Mouse (Mus musculus) heart, postnatal 36 days (tissue): ENCODE data around the gene Oxct1. TPM values are rescaled to one million over a fixed set of nuclear protein-coding genes. Genes with fewer than 3 reads are reported as not detected.
A peak's percentile ranks its signal among the peaks of the same experiment; 100 is the strongest.

Experiments used
- DNase-seq, 2 experiments: peaks; one replicate each; pipeline ENCODE4 v3.0.0; 2021 to 2022
- intact Hi-C: fragments of 180-260 bp; cut with DNase I; formaldehyde crosslinking; loops from one replicate; pipeline ENCODE4 v1.15.1; 2025
- total RNA-seq, 2 experiments: library from RNA; stranded (reverse); gene quantifications; 2 replicates each; pipeline ENCODE4 v1.2.3; 2021

Oxct1 gene
- total RNA-seq = 1,000 to 10,000 TPM; 1,296 to 1,437 TPM

- DNase-seq = peak; percentile 81 to 89
- intact Hi-C loops = loop anchor here (1.0 to 10.0 kb wide), 3 partner anchors 31 to 592 kb away; partner anchors contain the start of gene AW549877
Observed at GRCm38 (mm10) chr15:4026231-4026773, at the start of gene Oxct1. TSS of gene Oxct1 (plus strand) at chr15:4026383.

GRCm38 (mm10) chr15:3978279-3978678, 47.9 kb upstream of the Oxct1 start:
- no peak for DNase-seq
- intact Hi-C loops = no loop called here

DNA sequence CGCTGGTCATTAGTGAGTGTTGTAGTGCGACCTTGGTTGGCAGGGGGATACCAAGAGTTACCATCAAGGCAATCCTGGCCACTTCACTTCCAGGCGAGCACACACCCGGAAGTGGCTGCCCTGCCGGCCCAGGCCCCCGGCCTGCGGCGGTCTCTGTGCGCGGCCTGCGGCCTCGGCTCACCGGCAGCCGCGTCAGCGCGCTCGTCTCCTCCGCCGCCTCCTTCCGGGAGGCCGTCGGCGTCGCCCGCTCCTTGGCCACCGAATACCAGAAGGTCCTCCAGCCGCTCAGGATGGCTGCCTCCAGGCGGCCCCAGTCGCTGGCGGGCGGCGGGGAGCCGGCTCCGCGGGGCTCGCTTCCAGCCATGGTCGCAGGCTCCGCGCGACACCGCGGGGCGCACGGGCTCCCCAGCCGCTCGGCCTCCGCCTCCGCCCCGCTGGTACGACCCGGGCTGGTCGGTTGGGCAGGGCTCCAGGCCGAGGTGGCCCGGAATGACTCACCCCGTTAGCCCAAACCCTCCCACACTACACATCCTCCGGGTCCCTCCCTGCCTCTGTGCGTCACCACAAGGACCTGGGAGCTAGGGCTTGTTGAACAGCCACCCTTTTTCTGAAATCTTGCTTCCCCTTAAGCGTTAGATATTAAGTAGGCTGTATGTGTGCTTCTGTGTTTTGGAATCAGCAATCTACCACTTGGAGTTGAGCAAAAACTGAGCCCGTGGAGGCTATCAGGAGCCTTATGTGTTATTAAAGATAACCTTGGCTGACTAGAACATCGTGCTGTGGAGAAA, 46.9 kb upstream of the Oxct1 start, which contains the start of gene Fbxo4:
Gene Fbxo4, minus strand, starts transcription at position 513 of the 788 bp plus-strand sequence.
- intact Hi-C loops = loop anchor here (1.0 kb wide), 2 partner anchors 16 to 48 kb away; partner anchors contain the start of gene AW549877
- peak; percentile 85 to 90 for DNase-seq

- no peak for DNase-seq
- intact Hi-C loops = loop anchor here (1.0 kb wide), 2 partner anchors 15 to 47 kb away; partner anchors contain the start of gene AW549877
Observed at GRCm38 (mm10) chr15:3979871-3980270, 46.3 kb upstream of the Oxct1 start.

GRCm38 (mm10) chr15:3982732-3983131, 43.5 kb upstream of the Oxct1 start:
- intact Hi-C loops = no loop called here
- no peak for DNase-seq

DNA sequence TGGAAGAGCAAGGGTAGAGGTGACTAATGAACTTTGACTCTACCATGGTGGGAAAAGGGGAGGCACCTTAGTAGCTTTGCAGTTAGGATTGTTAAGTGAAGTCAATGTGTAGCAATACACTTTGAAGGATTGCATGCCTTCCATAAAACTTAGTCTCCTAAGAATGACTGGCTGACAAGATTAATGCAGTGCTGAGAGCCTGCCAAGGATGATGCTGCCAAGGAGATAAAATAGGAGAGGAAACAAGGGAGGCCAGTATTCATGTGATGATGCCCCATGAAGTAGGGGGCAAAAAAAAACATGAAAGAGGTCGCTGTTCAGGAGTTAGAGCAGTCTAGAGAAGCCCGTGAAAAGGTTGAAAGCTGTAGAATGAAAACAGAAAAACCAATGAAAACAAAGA, 41.3 kb upstream of the Oxct1 start:
- intact Hi-C loops = no loop called here
- DNase-seq = no peak

DNA sequence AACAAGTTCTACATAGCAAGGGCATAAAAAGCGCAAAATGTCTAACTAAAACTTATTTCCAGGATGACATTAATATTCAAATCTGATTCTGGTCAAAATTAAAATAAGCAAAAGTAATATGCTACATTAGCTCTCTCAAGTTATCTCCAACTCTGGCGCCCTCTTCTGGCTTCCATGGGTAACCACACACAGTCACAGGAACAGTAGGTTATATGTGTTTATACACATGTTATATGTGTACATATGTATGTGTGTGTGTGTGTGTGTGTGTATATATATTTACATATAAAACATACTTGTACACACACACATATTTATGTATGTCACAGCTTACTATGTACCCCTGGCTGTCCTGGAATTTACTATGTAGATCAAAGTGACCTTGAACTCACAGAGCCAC, 38.2 kb upstream of the Oxct1 start:
- intact Hi-C loops = no loop called here
- peak; percentile 22 to 43 for DNase-seq

DNA sequence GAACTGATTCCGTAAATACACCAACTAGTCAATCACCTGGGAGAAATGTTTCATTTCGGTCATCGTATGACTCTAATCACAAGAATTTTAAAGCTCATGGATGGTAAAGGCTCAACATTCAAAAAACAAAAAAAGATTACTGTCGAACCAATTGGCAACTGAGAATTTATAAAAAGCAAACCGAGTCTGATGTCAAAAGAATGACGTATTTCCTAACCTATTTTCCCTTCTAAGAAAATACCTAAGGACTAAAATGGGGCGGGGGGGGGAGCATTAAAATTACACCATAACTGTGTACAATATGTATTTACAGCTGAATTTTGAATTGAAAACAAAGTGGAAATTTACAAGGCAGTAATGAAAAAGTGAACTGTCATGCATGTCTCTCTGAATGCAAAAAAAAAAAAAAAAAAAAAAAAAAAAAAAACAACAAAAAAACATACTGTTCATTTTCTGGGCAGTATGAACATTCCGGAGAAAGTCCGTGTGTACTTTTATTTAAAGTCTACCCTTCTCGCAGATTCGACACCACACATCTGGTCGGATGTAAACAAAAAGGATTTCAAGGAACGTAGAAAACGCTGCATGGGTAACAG, 31.2 kb upstream of the Oxct1 start:
- DNase-seq = no peak
- intact Hi-C loops = loop anchor here (1.0 to 10.0 kb wide), 4 partner anchors 16 to 560 kb away; partner anchors contain the start of genes Fbxo4 and Oxct1

GRCm38 (mm10) chr15:3995448-3996266, 30.5 kb upstream of the Oxct1 start, which contains the start of gene AW549877:
TSS of gene AW549877 (minus strand) at chr15:3995744.
- intact Hi-C loops = loop anchor here (1.0 to 10.0 kb wide), 4 partner anchors 16 to 561 kb away; partner anchors contain the start of genes Fbxo4 and Oxct1
- DNase-seq = peak; percentile 98 to 99

- intact Hi-C loops = loop anchor here (5.0 to 10.0 kb wide), 2 partner anchors 46 to 562 kb away; no protein-coding TSS in a partner anchor
- no peak for DNase-seq
Observed at GRCm38 (mm10) chr15:3996267-3997010, 29.7 kb upstream of the Oxct1 start.

- intact Hi-C loops = loop anchor here (5.0 to 10.0 kb wide), 2 partner anchors 43 to 564 kb away; no protein-coding TSS in a partner anchor
- no peak for DNase-seq
Observed at GRCm38 (mm10) chr15:3999144-3999543, 27.0 kb upstream of the Oxct1 start.

DNA sequence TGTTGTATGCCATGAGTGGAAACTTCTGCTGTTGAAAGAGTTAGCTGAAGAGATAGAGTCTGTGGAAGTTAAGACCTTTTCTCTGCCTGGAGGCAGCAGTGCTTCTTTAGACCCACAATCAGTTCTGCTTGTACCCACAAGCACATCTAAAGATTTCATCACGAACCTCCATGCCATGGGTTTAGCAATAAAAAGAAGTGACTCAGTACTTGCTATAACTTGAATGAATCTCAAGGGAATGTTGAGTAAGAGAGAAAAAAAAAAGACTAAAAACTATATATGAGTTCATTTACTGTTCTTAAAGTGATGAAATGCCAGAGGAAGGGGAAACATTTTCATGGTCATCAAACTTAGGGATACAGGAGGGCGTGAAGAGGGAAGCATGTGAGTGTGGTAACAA, 25.6 kb upstream of the Oxct1 start:
- intact Hi-C loops = no loop called here
- DNase-seq = no peak

- DNase-seq = no peak
- intact Hi-C loops = no loop called here
Observed at GRCm38 (mm10) chr15:4013873-4014272, 12.3 kb upstream of the Oxct1 start.

GRCm38 (mm10) chr15:4020711-4021110, 5.5 kb upstream of the Oxct1 start:
- intact Hi-C loops = loop anchor here (10.0 kb wide), 1 partner anchor 586 kb away; no protein-coding TSS in a partner anchor
- no peak for DNase-seq

DNA sequence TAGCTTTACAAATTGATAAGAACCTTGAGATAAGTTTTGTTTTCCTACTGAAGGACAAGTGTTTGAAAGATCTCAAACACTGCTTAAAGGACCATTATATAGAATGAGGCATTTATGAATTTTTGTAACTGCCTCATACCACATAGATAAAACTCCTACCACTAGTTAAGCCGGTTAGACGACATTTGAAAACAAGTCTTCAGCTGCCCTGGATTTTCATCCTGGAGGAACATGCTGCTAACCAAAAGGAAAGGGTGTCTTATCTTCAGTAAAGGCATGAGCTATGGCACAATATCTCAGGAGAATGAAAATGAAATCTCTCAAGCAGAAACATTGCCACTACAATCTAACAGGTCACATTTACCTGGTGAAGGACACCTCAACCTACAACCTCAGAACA, 2.4 kb upstream of the Oxct1 start:
- intact Hi-C loops = loop anchor here (10.0 kb wide), 1 partner anchor 589 kb away; no protein-coding TSS in a partner anchor

DNA sequence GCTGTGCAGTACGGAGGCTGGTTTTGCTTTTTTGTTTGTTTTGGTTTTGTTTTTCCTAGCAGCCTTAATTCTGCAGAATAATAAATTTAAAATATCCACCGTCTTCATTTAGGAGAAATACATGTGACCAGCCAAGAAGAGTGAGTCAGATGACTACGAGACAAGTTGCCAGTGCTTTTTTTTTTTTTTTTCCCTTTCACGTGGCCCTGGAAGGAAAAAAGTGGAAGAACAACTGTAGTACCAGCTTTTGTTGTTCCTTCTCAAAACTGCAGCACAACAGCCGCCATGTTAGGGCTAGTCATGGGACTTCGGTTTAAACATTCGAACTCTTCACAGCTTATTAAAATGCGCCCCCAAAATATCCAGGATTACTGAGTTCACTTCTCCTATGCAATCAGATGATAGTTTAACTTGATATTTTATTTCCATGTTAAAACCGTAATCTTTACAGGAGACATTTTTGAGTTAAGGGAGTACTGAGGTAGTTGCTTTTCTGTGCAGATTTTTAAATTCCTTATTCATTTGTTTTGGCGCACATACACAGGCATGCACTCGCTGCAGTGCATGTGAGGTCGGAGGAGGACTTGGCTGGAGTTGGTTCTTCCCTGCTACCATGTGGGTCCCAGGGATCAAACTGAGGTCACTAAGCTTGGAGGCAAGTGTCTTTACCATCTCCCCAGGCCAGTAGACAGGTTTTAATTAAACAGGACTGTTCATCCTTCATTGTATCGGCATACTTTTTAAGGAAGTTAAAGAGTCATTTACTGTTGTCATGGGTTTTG, 1.3 kb upstream of the Oxct1 start:
- DNase-seq = peak in 1 of 2 experiments; percentile 22
- intact Hi-C loops = loop anchor here (5.0 to 10.0 kb wide), 2 partner anchors 63 to 590 kb away; no protein-coding TSS in a partner anchor

More for the DNA sequence above, 2.4 kb upstream of the Oxct1 start:
- DNase-seq = no peak

DNA sequence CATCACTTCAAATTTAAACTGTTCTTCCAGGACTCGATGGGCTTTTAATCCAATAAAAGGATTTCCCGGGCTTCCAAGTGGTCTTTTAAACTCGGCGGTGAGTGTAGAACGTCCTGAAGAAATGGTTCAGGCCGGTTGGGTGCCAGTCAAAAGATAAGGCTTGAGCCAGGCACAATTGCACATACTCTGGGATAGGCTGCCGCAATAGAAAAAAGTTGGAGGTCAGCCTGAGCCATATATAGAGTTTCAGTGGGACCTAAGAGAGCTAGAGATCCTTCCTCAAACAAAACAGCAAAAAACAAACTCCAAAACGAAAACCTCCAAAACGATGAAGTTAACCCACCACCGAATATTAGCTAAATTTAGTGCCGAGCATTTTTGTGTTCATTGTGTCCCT, 677 bp upstream of the Oxct1 start:
- DNase-seq = peak in 1 of 2 experiments; percentile 39
- intact Hi-C loops = loop anchor here (5.0 to 10.0 kb wide), 2 partner anchors 63 to 591 kb away; no protein-coding TSS in a partner anchor
